Mouse (Mus musculus) B cell, adult 2 months (primary cell): ENCODE data around the gene Trp53.
"Not testable (repeated sequence)": the region's sequence is repeated elsewhere in the genome, so short reads cannot be mapped to it uniquely, and the experiment has no call there.

Experiments
- DNase-seq, 2 experiments: peaks; one replicate each; pipeline ENCODE4 v3.0.0; 2022

Trp53 gene

DNA sequence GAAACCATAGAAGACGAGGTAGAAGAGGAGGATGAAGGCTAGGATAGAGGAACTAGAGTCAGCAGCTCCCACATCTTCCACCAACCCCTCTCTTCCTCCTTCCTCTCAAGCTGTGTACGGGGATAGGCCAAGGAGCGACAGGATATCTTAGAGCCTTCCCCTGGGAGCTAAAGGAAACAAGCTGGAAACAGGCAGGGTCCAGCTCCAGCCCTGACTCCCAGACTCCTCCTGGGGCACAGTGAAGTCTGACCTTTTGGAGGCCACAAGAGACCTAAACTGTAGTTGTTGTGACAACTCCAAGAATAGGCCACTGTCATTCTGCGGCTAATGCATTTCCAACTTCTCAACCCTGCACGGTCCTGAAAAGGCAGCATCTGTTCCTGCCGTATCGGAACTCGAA lies 23.4 kb downstream of the Trp53 start:
- no peak for DNase-seq

DNA sequence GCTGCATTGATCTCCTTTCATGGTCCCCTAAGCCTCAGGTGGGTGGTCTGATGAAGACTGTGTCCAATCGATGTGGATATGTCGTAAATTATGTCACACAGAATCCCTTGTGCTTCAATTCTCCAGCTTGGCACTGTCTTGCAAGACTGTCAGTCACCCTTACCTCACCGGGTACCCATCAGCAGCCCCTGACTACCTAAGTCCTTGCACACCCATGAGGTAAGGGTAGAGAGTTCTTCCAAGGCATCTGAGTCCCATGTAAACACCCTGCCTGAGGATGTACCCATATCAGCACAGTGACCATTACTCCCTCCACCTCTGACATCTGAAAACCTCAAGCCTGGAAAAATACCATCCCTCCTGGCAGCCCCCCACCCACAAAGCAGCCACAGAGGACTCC lies 24.2 kb downstream of the Trp53 start:
- DNase-seq: no peak

DNA sequence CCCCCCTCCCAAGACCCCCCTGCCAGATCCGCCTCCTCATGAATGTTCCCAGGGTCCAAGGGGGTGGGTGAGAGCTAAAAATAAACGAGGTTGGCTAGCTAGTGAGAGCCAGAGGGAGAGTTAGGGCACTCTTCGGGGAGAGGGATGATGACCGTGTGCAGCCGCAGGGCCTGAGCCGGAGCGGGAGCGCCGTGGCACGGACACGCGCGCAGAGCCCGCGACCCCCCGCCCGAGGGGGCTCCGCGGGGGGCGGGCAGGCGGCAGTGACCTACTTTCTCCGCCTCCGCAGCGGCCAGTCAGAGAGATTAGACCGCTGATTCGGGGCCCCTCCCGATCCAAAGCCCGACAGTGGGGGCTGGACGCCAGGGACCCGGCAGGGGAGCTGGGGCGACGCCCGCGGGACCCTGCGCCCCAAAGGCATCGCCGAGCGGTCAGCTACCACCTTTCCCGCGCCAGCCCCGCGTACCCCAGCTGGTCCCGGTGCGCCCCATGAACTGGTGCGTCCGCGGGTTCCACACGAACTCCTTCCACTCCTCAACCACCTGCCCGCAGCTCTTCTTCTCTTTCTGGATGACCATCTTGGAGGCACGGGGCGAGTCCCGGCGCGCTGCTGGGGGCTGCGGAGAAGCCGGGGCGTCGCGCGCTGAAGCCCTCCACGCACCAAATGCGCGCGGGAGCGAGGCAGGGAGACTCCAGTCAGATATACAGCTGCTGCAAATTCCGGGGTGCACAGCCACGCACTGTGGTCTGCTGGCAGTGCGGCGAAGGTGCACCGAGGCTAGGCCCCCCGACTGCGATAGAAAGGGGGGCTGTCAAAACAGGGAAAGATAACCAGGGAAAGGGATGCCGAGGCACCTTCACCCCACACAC lies 24.9 kb downstream of the Trp53 start:
- peak; percentile 26 to 27 for DNase-seq

DNA sequence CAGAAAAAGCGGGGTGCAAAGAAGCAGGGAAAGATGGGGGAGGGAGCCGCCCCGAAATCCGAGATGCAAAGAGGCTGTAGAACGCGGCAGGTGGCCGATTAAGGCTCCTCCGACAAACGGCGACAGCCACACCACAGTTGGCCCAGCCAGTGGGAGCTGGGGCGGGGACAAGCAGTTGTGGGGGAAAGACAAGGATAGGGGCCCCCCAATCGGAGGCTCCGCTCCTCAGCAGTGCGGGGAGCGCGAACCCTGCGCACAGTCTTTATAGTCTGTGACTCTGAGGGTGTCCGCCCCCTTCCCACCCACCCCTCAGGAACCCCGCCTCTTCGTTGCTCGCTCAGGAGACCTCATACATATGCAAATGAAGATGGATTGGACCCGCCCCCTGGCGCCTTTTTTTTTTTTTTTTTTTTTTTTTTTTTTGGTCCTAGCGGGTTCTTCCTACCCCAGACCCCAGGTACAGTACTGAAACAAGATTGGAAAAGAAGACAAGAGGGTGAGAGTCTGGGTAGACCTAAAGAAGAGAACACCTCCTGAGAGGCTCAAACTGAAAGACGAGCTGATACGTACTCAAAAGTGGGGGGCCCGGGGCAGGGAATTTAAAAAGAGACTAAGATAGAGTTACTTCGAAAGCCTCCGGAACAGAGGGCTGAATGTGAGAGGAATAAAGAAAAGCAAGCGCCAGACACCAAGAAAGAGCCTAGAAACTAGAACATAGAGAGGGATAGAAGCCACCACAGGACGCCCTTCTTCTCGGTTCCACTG lies 25.7 kb downstream of the Trp53 start, which contains the start of gene Atp1b2:
TSS of gene Atp1b2 (minus strand) at position 217 of the 765 bp plus-strand sequence.
- DNase-seq: peak; percentile 58 to 67

DNA sequence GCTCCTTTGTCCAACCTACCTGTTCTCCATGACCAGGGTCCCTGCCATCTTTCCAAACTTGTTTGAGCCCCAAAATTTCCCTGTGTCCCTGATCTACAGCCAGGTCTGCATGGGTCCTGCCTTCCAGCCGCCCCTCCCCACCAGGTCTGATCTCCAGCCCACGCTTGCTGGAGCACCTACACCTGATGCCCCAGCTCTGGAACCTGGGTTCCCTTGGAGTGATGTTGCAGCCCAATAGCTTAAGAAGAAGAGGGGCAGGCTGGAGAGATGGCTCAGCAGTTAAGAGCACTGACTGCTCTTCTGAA lies 26.3 kb downstream of the Trp53 start:
- DNase-seq: no peak

DNA sequence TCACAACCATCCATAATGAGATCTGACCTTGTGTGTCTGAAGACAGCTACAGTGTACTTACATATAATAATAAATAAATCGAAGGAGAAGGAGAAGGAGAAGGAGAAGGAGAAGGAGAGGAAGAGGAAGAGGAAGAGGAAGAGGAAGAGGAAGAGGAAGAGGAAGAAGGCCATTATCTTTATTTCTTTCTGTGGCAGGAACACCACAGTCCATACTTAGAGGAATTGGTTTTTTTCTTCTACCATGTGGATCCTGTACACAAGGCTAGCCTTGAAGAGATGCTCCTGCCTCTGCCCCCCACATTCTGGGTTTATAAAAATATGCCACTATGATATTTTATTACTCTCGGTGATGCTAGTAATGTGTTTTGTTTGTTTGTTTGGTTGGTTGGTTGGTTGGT lies 26.7 kb downstream of the Trp53 start:
- no peak for DNase-seq

DNA sequence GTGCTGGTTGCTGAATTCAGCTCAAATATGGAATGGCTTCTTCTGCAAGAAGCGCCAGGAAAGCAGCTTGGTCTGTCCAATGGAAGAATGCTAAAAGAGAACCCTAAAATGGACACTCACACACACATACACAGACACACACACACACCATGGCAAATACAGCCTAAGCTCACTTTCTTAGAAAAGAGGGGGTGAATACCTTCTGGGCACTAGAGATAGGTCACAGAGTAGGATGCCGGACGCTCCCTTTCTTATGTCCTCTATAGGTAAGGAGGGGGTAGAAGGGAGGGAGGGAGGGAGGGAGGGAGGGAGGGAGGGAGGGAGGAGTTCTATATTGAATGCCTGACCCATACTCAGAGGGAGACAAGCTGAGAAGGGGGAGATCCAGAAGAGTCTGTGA lies 28.4 kb downstream of the Trp53 start:
- DNase-seq: no peak

DNA sequence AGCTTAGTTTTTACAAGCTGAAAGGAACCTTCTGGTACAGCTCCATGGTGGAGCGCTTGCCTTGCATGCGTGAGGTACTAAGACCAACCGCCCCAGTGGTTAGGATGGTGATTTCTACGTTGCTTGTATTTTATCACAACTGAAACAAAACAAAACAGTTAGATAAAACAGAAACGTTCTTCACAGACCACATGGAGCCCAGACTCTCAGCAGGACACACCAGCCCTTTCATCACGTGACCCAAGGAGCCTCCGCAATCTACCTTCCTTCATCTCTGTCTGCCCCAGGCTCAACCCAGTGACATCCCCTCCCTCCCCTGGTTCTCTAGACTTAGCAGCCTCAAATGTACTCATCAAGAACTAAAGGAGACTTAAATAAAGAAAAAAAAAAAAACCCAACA lies 29.3 kb downstream of the Trp53 start:
- DNase-seq: no peak

DNA sequence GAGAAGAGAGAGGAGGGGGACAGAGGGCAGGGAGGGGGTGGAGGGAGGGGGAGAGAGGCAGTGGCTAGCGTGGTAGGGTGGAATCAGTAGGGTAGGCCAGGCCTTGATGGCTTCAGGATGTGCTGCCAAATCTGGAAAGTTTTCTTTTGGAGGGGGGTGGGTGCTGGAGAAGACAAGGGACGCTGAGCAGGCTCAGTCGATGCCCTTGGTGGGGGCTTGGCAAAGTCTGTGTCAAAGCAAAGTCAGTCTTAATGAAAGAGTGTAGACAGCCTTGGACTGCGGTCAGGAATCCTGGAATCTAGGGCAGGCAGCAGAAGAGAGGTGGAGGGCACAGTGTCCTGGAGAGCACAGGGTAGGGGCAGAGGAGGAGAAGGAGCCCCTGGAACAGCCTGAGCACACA lies 30.7 kb downstream of the Trp53 start:
- no peak for DNase-seq

DNA sequence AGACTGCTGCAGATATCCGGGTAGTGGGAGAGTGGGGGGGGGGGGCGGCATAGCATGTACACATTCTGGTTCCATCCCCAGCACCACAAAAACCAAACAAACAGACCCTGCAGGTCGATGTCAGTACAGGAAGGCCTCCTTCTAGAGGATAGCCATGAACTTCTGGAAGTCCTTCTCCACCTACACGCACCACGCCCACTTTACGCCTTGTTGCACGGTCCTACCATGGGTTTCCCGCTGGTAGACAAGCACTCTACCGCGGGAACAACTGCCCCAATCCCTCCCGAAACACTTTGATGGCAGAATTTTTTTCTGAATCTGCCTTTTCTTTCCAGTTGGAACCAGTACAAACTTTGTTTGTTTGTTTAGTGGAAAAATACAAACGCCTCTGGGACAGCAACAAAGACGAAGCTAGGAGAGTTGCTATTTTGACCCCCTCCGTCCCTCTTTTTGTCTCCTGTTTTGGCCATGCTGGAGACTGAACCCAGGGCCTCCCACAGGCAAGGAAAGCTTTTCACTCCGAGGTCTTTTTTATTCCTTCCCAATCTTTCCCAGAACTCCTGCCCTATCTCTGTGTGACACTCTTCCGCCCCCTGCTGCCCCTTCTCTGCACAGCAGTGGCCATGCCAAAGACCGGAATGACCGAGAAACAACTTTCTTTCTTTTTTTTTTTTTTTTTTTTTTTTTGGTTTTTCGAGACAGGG lies 33.5 kb downstream of the Trp53 start:
- peak; percentile 57 to 64 for DNase-seq

DNA sequence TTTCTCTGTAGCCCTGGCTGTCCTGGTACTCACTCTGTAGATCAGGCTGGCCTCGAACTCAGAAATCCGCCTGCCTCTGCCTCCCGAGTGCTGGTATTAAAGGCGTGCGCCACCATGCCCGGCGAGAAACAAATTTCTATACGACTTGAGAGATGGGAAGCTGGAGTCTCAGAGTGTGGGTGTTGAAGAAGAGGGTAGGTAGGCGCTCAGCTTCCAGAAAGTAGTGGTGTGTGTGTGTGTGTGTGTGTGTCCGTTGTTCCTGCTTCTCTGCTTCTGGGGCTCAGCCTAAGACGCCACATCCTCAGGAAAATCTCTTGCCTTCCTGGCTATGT lies 34.1 kb downstream of the Trp53 start:
- DNase-seq: not testable (repeated sequence)

DNA sequence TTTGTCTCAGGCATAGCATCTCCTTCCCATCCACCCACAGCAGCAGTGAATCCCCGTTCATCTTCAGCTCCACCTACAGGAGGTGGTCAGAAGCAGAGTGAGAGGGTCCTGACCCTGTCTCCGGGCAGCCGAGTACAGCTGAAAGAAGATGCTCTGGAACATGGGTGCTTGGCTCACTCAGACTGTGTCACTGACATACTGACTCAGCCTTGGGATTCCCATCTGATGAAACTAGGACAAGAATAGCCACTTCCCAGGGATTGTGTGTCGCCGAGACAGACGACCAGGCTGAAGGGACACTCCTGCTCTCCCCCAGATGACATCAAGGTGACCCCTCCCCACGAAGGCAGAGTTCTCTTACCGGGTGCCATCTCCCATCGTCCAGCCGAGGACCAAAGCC lies 36.6 kb downstream of the Trp53 start:
- no peak for DNase-seq

DNA sequence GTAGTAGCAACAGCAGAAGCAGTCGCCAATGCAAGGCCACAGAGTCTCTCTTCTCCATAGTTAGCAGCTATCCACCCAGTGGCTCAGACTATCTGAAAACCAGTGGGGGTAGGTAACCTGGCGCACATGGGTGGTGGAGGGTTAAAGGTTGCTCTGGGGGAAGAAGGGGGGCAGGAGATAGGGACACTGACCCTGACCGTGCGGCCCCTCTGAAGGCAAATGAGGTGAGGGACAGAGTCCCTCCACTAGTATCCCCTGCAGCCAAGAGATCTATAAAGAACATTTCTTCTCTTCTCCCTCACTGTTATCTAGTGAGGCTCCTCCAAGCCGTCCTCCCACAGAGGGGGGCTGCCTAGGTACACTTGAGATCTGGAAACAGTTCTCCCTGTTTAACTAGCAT lies 37.6 kb downstream of the Trp53 start, which contains the start of gene Shbg:
TSS of gene Shbg (minus strand) at position 101 of the 400 bp plus-strand sequence.
- no peak for DNase-seq

DNA sequence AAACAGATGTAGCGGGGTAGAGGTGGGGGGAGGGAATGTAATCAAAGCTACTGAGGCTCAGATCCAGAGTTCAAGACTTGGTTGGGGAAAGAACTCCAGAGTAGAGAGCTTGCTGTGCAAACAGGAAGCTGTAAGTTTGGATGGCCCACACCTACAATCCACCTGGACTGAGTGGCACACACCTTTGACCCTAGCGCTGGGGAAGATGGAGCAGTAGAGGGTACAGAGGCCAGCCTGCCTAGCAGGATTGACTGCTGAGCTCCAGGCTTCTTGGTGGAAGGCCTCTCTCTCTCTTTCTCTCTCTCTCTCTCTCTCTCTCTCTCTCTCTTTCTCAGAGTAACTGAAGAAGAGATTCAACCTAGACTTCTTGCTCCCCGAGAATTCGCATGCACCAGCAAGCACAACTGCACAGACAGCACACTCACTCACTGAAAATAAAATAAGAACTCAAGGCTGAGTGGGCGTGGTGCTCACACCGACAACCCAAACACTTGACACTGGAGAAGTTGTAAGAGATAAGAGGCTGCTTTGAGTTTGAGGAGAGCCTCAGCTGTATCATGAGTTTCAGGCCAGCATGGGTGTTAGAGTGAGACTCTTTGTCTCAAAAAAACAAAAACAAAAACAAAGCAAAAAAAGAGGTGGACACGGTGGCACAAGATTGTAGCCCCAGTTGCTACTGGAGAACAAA lies 40.4 kb downstream of the Trp53 start:
- DNase-seq: no peak

DNA sequence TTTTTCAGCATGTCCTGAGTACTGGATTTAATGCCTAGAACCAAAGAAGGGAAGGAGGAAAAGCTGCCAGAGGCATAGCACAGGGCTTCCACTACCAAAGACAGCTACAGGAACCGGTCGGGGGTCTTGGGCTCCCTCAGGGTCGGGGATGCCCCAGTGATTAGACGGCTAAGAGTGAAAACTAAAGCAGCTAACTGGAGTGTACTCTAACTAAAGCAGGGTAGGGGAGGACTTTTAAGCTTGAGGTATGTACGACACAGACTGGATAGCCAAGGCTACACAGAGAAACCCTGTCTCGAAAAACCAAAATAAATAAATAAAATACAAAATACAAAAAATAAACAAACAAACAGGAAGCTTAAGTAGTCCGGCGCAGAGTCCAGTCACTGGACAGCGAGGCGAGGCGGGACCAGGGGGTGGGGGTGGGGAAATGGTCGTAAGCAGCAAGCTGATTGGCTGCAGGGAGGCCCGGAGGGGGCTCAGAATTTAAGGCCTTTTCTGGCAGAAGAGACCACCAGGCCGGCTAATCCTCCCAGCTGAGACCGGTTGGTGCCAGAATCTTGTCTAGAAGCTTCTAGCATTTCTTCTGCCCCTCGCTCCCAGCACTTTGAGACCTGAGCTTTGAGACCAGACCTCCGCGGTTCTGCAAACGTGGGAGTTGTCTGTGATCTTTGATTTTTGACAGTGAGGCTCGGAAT lies 41.6 kb downstream of the Trp53 start, which contains the start of gene Sat2:
TSS of gene Sat2 (plus strand) at position 454 of the 698 bp plus-strand sequence.
- no peak for DNase-seq

DNA sequence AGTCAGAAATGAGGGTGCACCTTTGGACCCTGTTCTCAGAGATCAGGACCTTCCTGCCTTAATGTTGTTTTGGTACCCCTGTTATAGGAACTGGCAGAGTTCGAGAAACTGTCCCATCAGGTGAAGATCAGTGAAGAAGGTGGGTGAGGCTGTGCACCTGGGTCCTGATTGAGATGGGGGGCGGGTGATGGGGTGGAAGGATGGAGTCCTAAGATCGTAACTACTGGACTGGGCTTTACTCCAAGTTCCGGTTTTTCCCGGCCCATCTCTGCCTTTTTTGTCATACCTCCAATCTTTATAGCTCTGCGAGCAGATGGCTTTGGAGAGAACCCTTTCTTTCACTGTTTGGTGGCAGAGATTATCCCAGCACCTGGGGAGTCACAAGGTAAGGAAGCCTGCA lies 42.2 kb downstream of the Trp53 start:
- no peak for DNase-seq

DNA sequence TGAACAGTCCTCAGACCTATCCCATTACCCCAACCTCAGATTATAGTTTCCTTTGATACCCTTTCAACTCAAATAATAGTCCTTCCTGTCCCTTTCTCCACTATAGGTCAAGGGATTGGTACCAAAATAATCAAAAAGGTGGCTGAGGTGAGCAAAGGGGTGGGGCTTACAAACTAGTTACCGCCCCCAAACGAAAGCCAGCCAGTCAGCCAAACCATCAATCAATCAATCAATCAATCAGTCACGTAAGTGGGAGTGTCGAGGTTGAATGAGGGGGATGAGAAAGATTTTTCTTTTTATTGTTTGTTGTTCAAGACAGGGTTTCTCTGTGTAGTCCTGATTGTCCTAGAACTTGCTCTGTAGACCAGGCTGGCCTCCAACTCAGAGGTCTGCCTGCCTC lies 42.8 kb downstream of the Trp53 start:
- DNase-seq: no peak

DNA sequence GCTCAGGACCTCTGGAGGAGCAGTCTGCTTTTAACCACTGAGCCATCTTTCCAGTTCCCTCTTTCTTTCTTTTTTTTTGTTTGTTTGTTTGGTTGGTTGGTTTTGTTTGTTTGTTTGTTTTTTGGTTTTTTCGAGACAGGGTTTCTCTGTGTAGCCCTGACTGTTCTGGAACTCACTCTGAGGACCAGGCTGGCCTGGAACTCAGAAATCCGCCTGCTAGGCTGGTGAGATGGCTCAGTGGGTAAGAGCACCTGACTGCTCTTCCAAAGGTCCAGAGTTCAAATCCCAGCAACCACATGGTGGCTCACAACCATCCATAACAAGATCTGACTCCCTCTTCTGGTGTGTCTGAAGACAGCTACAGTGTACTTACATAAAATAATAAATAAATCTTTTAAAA lies 44.2 kb downstream of the Trp53 start:
- DNase-seq: not testable (repeated sequence)

DNA sequence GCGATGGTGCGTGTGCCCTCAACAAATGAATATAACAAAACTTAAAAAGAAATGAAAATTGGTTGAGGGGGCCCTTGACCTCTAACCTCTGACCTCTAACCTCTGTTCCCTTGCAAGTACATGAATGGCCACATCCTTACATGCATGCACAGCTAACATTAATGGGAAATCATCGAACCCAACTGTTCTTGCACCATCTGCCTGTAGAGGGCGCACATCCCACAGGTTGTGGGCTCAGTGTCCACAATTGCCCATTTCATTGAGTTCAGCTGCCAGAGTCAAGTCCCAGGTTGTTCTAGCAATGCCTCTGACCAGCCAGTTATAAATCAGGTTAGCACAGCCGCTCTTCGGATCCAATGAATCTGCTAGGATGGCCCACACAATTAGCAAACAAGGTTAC lies 48.1 kb downstream of the Trp53 start:
- peak; percentile 85 to 86 for DNase-seq

DNA sequence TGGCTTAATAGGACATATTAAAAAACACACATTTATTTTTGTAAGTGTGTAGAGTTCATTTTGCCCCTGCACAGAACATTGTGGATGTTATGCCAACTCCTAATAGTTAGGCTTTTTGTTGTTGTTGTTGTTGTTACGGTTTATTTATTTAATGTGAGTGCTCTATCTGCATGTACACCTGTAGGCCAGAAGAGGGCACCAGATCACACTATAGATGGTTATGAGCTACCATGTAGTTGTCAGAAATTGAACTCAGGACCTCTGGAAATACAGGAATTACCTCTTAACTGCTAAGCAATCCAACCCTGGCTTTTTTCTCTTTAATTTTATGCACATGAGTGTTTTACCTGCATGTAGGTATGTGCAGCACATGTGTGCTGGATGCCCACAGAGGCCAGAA lies 49.6 kb downstream of the Trp53 start:
- DNase-seq: peak; percentile 20 to 43

DNA sequence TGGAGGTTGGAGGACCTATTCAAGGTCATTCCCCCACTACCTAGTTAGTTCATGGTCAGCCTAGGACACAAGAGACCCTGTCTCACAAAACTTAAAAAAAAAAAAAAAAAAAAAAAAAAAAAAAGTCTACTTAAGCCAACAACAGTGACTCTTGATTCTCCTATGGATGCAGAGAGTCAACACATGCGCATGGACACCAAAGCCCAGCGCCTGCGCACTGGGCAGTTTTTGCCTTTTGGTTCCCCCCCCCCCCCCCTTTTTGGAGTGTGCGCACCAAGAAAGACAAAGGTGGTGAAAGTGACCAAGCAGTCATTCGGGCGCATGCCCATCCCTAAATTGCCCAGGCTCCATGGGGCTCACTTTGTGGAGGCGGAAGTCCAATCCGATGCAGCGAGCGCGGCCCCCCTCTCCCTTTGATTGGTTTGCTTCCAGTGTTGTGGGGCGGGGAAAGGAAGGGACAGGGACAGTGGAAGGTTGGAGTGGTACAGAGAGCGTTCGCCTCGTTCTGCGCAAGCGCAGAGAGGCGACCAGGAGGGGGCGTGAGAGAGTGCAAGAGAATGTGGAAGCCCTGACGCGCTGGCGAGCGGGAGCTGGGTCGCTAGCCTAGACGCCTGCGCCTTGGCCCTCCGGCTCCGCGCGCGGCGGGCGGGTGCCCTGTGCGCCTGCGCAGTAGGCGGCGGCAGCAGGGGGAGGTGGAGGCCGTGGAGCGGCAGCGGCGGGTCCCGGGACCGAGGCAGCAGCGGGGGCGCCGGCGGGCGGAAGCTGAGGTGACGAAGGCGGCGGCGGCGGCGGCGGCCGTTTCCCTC lies 52.3 kb downstream of the Trp53 start, which contains the start of gene Fxr2:
TSS of gene Fxr2 (plus strand) at position 707 of the 806 bp plus-strand sequence.
- peak; percentile 100 for DNase-seq
